Mouse (Mus musculus) heart, postnatal 0 days (tissue): ENCODE measurements around the gene Ctrc.

Source experiments
- CTCF ChIP-seq: IDR thresholded peaks from 2 replicates; pipeline ENCODE4 v1.5.1; 2016; ENCODE audit warnings: antibody characterized with exemption, control low read depth, low read depth
- EP300 ChIP-seq: IDR thresholded peaks from 2 replicates; pipeline ENCODE4 v1.6.1; 2016; ENCODE audit warnings: antibody characterized with exemption, low read depth

DNA sequence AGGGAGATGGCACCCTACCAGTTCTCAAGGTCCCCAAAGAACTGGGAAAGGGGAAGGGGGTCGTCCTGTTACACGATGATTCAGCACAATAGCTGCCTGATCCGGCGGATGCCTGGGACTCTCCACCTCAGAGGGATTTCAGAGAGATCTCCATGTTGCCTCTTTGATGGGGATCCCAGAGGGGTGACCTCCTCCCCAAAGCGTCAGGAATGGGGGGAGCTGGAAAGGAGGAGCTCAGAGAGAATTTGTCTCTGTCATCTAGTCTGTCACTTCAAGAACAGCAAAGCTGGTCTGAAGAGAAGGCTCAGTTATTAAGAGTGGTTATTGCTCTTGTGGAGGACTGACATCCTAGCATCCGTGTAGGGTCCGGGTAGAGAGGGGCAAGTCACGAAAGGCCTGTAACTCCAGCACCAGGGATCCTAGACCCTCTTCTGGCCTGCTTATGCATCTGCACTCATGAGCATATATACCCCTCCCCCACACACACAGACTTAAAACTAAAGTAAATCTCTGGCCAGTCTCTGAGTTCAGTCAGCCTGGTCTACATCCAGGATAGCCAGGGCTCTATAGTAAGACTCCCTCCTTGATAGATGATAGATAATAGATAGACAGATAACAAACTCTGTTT is 29.4 kb upstream of the Ctrc start:
- peak; percentile 15; the same call in 1 of the 2 replicates for TF ChIP-seq CTCF
- no peak for TF ChIP-seq EP300
